Mouse (Mus musculus): ENCODE data around the gene Mmgt2. TPM values are rescaled to one million over a fixed set of nuclear protein-coding genes. Genes with fewer than 3 reads are reported as not detected.

Gene Mmgt2
- polyA plus RNA-seq, 1 experiment from 2014 or later, result 26.2 TPM

DNA sequence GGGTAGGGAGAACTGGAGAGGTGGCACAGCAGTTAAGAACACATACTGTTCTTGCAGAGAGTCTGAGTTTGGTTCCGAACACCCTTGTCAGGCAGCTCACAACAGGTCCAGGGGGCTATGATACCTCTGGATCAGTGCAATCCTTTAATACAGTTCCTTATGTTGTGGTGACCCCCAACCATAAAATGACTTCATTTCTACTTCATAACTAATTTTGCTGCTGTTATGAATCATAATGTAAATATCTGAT, 40.6 kb upstream of the Mmgt2 start:
- Histone ChIP-seq H3K4me2 (replicated peaks) (no peak overlapping the region), H3K4me1 (peaks cover 44% of the 10 kb centered on the region), H3K36me3 (peaks cover 48% of the 10 kb centered on the region), H3K9ac (replicated peaks) (no peak overlapping the region), H3K27me3 (no peaks in the 10 kb centered on the region), H3K27ac (replicated peaks) (no peak overlapping the region), H3K9me3 (no peaks in the 10 kb centered on the region), H3K4me3 (no peak overlapping the region)
- WGBS, result 86% methylated on average over 1 of the region's 1 CpGs
- no peak for ATAC-seq (replicated peaks)

DNA sequence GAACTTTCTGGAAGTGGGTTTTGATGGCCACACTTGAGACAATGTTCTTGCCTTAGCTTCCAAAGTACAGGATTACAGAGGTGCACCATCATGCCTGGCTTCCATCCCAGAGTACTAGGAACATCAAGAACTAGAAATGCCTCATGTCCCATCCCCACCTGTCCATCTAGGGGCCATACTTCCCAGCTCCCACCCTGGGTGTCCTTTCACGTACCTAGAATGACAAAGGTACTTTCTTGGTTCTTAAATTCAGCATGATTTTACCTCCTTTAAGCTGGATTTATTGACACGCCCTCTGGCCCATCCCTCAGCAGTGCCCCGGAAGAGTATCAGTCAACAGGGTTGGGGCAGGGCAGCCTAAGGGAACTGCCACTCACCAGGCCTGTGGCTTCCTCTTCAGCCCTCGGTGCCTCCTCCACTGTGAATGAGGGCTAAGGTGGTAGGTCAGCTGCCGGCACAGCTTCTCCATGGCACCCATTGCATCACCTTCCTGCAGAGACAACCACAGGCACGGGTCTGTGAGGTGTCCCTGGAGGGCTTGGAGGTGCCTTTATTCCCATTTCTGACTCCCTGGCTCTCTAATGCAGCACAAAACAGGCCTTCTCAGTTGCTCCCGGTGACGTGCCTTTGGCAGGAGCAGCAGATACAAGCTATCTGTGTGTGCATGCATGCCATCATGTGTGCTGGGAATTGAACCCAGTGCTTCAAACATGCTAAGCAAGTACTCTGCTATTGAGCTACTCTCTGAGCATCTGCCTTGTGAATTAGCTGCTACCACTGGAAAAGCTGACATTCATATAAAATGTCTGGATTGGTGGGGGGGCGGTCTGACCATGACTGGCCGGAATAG, 39.4 kb upstream of the Mmgt2 start:
- Histone ChIP-seq H3K4me1 (peaks cover 50% of the 10 kb centered on the region), H3K27me3 (no peaks in the 10 kb centered on the region), H3K9ac (replicated peaks) (no peak overlapping the region), H3K36me3 (peaks cover 47% of the 10 kb centered on the region), H3K4me2 (replicated peaks) (no peak overlapping the region), H3K27ac (replicated peaks) (no peak overlapping the region), H3K9me3 (no peaks in the 10 kb centered on the region), H3K4me3 (no peak overlapping the region)
- no peak for ATAC-seq (replicated peaks)
- 86% methylated on average over 10 of the region's 10 CpGs for WGBS

DNA sequence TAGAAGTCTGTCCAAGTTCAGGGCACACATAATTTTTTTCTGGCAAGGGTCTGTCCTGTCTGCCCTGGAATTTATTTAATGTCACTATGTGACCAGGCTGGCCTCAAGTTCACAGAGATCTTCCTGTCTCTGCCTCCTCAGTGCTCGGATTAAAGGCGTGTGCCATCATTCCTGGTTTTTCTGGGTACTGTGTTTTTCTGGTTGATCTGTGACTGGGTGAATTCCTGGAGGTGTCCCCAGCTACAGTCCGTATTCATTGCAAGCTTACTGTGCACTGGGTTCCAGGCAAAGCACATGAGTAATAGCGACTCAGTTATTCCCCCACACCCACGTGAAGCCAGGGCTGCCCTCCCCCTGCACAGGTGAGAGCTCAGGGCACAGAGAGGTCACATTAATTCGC, 38.2 kb upstream of the Mmgt2 start:
- peaks cover 49% of the 10 kb centered on the region for H3K4me1 ChIP-seq
- H3K27me3 ChIP-seq, result no peaks in the 10 kb centered on the region
- peaks cover 35% of the 10 kb centered on the region for H3K36me3 ChIP-seq
- H3K9ac ChIP-seq (replicated peaks), result no peak overlapping the region
- H3K27ac ChIP-seq (replicated peaks), result no peak overlapping the region
- 85% methylated on average over 6 of the region's 6 CpGs for WGBS
- no peak for ATAC-seq (replicated peaks)
- H3K4me3 ChIP-seq, result no peak overlapping the region
- no peaks in the 10 kb centered on the region for H3K9me3 ChIP-seq
- H3K4me2 ChIP-seq (replicated peaks), result no peak overlapping the region

GRCm38 (mm10) chr11:62612604-62613003, 35.9 kb upstream of the Mmgt2 start:
- Histone ChIP-seq H3K36me3 (peaks cover 13% of the 10 kb centered on the region; the same call in 1 of the 2 replicates), H3K4me3 (no peak overlapping the region), H3K4me1 (peaks cover 27% of the 10 kb centered on the region), H3K9ac (replicated peaks) (0 out of 2 replicates have a peak overlapping the region, but pooled peaks have one; percentile 17), H3K27ac (replicated peaks) (peak overlapping the region; percentile 87), H3K4me2 (replicated peaks) (0 out of 2 replicates have a peak overlapping the region, but pooled peaks have one; percentile 41), H3K9me3 (no peaks in the 10 kb centered on the region), H3K27me3 (no peaks in the 10 kb centered on the region)
- 55% methylated on average over 10 of the region's 10 CpGs for WGBS
- ATAC-seq (replicated peaks), result no peak

DNA sequence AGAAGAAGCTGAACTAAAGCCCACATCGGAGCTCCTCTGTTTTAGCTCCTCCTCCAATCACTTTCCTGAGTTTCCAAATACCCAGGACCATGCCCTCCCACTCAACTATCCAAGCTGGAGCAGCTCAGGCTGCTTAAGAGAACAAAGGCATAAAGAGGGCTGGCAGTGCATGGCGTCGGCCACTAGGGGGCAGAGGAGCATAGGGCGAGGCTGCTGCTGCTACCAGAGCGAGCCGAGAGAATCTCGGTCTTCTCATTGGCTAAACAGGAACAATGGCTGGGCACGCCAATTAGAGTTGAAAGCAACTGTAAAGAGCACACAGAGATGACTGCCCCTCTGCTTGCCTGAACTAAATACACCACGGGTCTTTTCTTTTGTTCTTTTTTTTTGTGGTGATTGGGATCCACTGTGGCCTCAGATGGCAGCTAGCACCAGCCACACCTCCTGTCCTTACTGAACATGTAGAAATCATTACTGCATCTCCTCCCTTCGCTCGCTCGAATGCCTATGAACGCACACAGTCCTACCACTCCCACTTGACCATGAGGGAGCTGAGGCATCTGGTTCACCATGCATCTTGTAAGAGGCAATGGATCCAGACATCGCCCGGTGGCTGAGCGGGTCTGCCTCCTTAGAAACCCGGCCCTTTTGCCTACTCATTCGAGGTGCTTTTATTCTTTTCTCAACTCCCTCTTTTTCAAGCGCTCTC, 34.7 kb upstream of the Mmgt2 start:
- Histone ChIP-seq H3K4me2 (replicated peaks) (peak overlapping the region; percentile 41), H3K9me3 (no peaks in the 10 kb centered on the region), H3K27ac (replicated peaks) (peak overlapping the region; percentile 87), H3K27me3 (no peaks in the 10 kb centered on the region), H3K4me1 (peaks cover 27% of the 10 kb centered on the region), H3K9ac (replicated peaks) (peak overlapping the region; percentile 43), H3K4me3 (peak overlapping the region; percentile 22), H3K36me3 (peaks cover 8% of the 10 kb centered on the region; the same call in 1 of the 2 replicates)
- peak; percentile 97 for ATAC-seq (replicated peaks)
- WGBS, result 4% methylated on average over 19 of the region's 19 CpGs

- H3K27me3 ChIP-seq, result no peaks in the 10 kb centered on the region
- peak overlapping the region; percentile 87 for H3K27ac ChIP-seq (replicated peaks)
- peaks cover 27% of the 10 kb centered on the region for H3K4me1 ChIP-seq
- no peaks in the 10 kb centered on the region for H3K36me3 ChIP-seq
- no peak overlapping the region for H3K4me2 ChIP-seq (replicated peaks)
- WGBS, result 74% methylated on average over 8 of the region's 8 CpGs
- no peak for ATAC-seq (replicated peaks)
- no peaks in the 10 kb centered on the region for H3K9me3 ChIP-seq
- H3K9ac ChIP-seq (replicated peaks), result no peak overlapping the region
- H3K4me3 ChIP-seq, result no peak overlapping the region
Measured at GRCm38 (mm10) chr11:62614876-62615410, 33.5 kb upstream of the Mmgt2 start.

DNA sequence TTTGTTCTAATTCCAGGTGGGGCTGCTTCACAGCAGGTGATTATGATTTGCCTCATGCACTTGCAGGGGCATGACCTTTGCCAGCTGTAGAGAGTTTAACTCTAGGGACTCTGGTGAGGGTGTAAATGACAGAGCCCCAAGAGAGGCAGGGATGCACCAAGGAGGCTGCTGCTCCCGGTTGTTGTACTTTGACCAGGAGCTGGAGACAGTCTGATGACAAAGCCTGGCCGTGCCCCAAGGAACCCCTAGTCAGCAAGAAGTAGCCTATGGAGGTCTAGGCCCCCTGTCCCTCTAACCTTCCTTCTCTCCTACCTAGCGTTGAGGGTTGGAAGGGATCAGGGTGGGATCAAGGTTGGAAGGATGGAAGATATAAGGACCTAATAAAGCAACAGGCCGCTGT, 33.0 kb upstream of the Mmgt2 start:
- H3K4me1 ChIP-seq, result peaks cover 27% of the 10 kb centered on the region
- no peak for ATAC-seq (replicated peaks)
- no peaks in the 10 kb centered on the region for H3K36me3 ChIP-seq
- 98% methylated on average over 4 of the region's 4 CpGs for WGBS
- no peak overlapping the region for H3K9ac ChIP-seq (replicated peaks)
- H3K27me3 ChIP-seq, result no peaks in the 10 kb centered on the region
- H3K27ac ChIP-seq (replicated peaks), result no peak overlapping the region
- H3K4me2 ChIP-seq (replicated peaks), result no peak overlapping the region
- H3K4me3 ChIP-seq, result no peak overlapping the region
- no peaks in the 10 kb centered on the region for H3K9me3 ChIP-seq

DNA sequence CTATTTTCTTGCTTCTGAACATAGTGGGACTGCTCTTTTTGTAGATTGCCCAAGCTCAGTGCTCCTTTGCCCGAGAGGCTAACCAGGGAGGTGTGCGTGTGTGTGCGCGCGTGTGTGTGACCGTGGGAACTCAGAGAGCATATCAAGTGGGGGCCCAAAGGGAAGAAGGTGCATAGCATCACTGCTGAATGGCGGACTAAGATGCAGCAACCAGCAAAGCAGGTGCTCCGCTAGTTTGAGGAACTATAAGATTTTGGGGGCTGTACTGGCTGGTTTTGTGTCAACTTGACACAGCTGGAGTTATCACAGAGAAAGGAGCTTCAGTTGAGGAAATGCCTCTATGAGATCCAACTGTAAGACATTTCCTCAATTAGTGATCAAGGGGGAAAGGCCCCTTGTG, 27.4 kb upstream of the Mmgt2 start:
- no peak for ATAC-seq (replicated peaks)
- Histone ChIP-seq H3K27me3 (no peaks in the 10 kb centered on the region), H3K4me2 (replicated peaks) (no peak overlapping the region), H3K4me3 (no peak overlapping the region), H3K9me3 (no peaks in the 10 kb centered on the region), H3K36me3 (no peaks in the 10 kb centered on the region), H3K9ac (replicated peaks) (no peak overlapping the region), H3K4me1 (peaks cover 15% of the 10 kb centered on the region), H3K27ac (replicated peaks) (no peak overlapping the region)
- 95% methylated on average over 8 of the region's 8 CpGs for WGBS

DNA sequence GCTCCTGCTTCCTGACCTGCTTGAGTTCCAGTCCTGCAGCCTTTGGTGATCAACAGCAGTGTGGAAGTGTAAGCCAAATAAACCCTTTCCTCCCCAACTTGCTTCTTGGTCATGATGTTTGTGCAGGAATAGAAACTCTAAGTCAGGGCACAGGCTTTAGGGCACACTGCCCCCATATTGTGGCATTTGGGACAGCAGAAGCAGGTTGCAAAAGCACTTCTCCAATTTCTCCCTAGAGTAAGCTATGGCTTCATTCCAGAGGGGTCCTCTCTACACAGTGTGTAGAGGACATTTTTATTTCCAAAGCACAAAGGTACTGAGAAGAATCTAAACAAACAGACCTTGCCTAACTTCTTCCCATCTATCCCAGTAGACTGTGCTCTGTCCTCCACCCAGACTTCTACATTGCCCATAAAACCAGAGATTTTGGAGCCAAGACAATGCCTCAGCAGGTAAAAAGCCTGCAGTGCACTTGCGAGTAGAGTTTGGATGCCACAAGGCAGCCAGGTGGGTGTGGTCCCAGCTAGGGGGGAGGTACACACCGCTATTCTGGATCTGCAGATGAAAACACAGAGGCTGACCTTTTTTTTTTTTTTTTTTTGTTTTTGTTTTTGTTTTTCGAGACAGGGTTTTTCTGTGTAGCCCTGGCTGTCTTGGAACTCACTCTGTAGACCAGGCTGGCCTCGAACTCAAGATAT, 26.7 kb upstream of the Mmgt2 start:
- 83% methylated on average over 4 of the region's 4 CpGs for WGBS
- H3K27ac ChIP-seq (replicated peaks), result no peak overlapping the region
- no peaks in the 10 kb centered on the region for H3K36me3 ChIP-seq
- no peak overlapping the region for H3K9ac ChIP-seq (replicated peaks)
- H3K4me3 ChIP-seq, result no peak overlapping the region
- H3K4me2 ChIP-seq (replicated peaks), result no peak overlapping the region
- ATAC-seq (replicated peaks), result no peak
- H3K4me1 ChIP-seq, result peaks cover 15% of the 10 kb centered on the region
- no peaks in the 10 kb centered on the region for H3K27me3 ChIP-seq
- H3K9me3 ChIP-seq, result no peaks in the 10 kb centered on the region

DNA sequence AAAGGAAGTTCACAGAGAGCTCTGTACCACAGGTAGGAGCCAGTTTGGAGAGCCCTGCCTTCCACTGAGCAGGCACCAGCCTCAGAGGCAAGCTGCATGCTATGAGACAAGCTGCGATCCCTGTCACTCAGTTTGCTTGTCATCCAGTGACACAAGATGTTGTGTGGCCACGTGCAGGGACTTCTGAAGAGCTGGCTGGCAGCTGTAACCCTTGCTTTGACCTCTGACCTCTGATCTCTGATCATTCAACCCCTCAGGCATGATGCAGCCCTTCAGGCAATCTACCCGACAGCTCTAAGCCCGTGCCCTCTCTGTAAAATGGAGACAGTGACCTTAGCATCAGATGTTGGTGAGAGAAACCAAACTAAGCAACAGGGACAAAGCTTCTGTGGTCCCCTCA, 25.6 kb upstream of the Mmgt2 start:
- Histone ChIP-seq H3K27ac (replicated peaks) (no peak overlapping the region), H3K4me3 (no peak overlapping the region), H3K4me2 (replicated peaks) (no peak overlapping the region), H3K9me3 (no peaks in the 10 kb centered on the region), H3K4me1 (peaks cover 15% of the 10 kb centered on the region), H3K36me3 (no peaks in the 10 kb centered on the region), H3K9ac (replicated peaks) (no peak overlapping the region), H3K27me3 (no peaks in the 10 kb centered on the region)
- ATAC-seq (replicated peaks), result no peak
- WGBS, result 64% methylated on average over 4 of the region's 4 CpGs

GRCm38 (mm10) chr11:62624341-62625291, 23.8 kb upstream of the Mmgt2 start:
- H3K9me3 ChIP-seq, result no peaks in the 10 kb centered on the region
- no peaks in the 10 kb centered on the region for H3K27me3 ChIP-seq
- H3K4me3 ChIP-seq, result no peak overlapping the region
- H3K4me1 ChIP-seq, result peaks cover 29% of the 10 kb centered on the region
- H3K4me2 ChIP-seq (replicated peaks), result no peak overlapping the region
- H3K36me3 ChIP-seq, result no peaks in the 10 kb centered on the region
- peak; percentile 83 for ATAC-seq (replicated peaks)
- no peak overlapping the region for H3K9ac ChIP-seq (replicated peaks)
- 62% methylated on average over 10 of the region's 10 CpGs for WGBS
- H3K27ac ChIP-seq (replicated peaks), result peak overlapping the region; percentile 88
